Mouse (Mus musculus): ENCODE data around the gene Gm21760.
"Not testable (repeated sequence)": the region's sequence is repeated elsewhere in the genome, so short reads cannot be mapped to it uniquely, and the experiment has no call there.

The Gm21760 gene

GRCm38 (mm10) chrY:80133479-80133878 lies at the start of gene Gm21760:
Gene Gm21760, plus strand, starts transcription at chrY:80133779.
- not testable (repeated sequence) for DNase-seq

Measured in thymus, adult 18-20 months (tissue).